Mouse (Mus musculus) lung, postnatal 0 days (tissue): ENCODE results near the gene Defb3.

Experiments
- CTCF ChIP-seq: IDR thresholded peaks from 2 replicates; pipeline ENCODE4 v1.5.1; 2016; ENCODE audit warnings: antibody characterized with exemption, mild to moderate bottlenecking
- EP300 ChIP-seq: IDR thresholded peaks from 2 replicates; pipeline ENCODE4 v1.6.1; 2016; ENCODE audit warnings: antibody characterized with exemption, mild to moderate bottlenecking, control low read depth

DNA sequence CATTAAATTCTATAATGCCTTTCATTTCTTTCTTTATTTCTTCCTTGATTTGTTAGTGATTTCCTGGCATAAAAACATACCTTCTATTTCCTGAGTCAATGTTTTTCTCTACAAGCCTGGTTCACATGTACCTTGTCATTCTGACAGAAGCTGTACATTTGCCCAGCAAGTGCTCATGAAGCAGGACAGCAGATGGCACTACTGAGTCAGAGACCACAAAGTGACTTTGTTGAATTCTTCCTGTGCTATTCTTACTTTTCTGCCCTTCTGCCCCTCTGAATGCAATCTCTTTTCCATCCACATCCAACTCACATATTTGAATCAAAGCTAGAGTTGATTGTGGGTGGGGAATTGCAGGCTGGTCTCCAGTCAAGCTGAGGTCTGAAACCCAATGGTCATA is 35.0 kb upstream of the Defb3 start:
- no peak for TF ChIP-seq EP300
- TF ChIP-seq CTCF: no peak
